Mouse (Mus musculus): ENCODE data around the gene Bid.

GRCm38 (mm10) chr6:120860079-120860478 lies 56.6 kb downstream of the Bid start:
- TF ChIP-seq GATA1 (IDR thresholded peaks at IDR 0.05; ENCODE audit: low read length) (no peak), TAL1 (IDR thresholded peaks at IDR 0.05; ENCODE audit: low read length) (no peak)
